Mouse (Mus musculus) testis, postnatal 10 days (tissue): ENCODE results near the gene Vmn2r14.
"Not testable (repeated sequence)": the region's sequence is repeated elsewhere in the genome, so short reads cannot be mapped to it uniquely, and the experiment has no call there.

Experiments
- DNase-seq: peaks from one replicate; pipeline ENCODE4 v3.0.0; 2021; ENCODE audit warnings: low spot score

Vmn2r14 gene

DNA sequence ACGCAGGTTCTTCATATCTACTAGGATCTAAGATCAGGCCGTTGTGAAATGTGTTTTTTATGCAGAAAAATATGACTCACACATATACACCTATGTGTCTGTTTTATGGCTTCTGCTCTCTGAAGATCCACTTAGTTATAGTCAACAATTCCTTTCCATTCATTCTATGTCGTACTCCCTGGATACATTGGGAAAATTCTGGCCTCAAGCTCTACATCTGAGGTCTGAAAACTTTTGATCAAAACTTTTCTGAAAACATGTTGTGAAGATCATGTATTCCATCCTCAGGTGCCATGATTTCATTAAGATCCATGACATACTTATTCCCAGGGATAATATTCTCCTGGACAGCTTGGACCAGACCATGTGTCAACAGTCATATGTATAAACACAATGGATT lies at the start of gene Vmn2r14:
Gene Vmn2r14 (minus strand): TSS at position 101 of the 400 bp plus-strand sequence.
- DNase-seq: no peak

DNA sequence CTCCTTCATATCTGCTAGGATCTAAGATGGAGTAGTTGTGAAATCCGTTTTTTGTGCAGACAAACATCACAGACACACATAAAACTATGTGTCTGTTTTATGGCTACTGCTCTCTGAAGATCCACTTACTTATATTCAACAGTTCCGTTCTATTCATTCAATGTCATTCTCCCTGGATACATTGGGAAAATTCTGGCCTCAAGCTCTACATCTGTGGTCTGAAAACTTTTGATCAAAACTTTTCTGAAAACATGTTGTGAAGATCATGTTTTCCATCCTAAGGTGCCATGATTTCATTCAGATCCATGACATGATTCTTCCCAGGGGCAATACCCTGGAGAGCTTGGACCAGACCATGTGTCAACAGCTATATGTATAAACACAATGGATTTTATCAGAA lies 32.4 kb downstream of the Vmn2r14 start, which contains the start of gene Vmn2r13:
Gene Vmn2r13 (minus strand): TSS at position 101 of the 400 bp plus-strand sequence.
- DNase-seq: not testable (repeated sequence)

DNA sequence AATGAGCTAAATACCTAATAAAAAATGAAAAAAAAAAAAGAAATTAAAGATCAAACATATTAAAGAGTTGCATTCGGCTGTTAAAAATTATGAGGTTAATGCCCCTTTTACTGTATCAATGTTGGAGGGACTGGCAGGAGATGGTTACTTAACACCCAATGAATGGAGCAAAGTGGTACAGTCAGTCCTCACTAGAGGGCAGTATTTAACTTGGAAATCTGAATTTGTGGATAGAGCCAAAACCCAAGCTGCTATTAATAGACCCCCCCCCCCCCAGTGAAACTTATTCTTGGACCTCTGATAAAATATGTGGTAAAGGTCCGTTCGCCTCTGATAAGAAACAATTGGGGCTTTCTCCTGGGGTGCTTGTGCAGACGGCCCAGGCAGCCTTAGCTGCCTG lies 57.7 kb downstream of the Vmn2r14 start:
- not testable (repeated sequence) for DNase-seq
